ENCODE assay signal across 22 mouse cellular contexts in genomic region chr1:86114141-86114540, GRCm38 (mm10). TPM values are rescaled to one million over a fixed set of nuclear protein-coding genes. Genes with fewer than 3 reads are reported as not detected.
A peak's percentile ranks its signal among the peaks of the same experiment; 100 is the strongest.
DNase-seq lines count a peak whose midpoint lies in the region; ATAC-seq lines count a peak whose summit lies in the region.
"Had no signal": no experiment of that assay in that cellular context is flagged by ENCODE, and none has a peak within 500 bp of the region (broad histone marks: within the 10 kb centered on the region; RNA-seq: fewer than 3 reads in every experiment).

No protein-coding gene starts in this region.

- 67% methylated on average over 3 of the region's 3 CpGs for WGBS in kidney, embryonic 16.5 days

- 0 out of 2 replicates have a peak, but pooled peaks cover 2% of the 10 kb centered on the region for H3K4me1 ChIP-seq in kidney, embryonic 16.5 days (ENCODE audit: insufficient read depth, low read length)
- H3K4me1 ChIP-seq: embryonic facial prominence, embryonic 13.5 days; forebrain, embryonic 12.5 days; heart, embryonic 13.5 days; hindbrain, embryonic 12.5 days had no signal

- H3K4me2 ChIP-seq in kidney, embryonic 16.5 days (replicated peaks; ENCODE audit: low read depth, low read length), result no peak overlapping the region
- H3K4me2 ChIP-seq: embryonic facial prominence, embryonic 13.5 days; forebrain, embryonic 12.5 days; heart, embryonic 13.5 days; hindbrain, embryonic 12.5 days had no signal

- no peaks in the 10 kb centered on the region for H3K9me3 ChIP-seq in kidney, embryonic 16.5 days (ENCODE audit: low read length)
- H3K9me3 ChIP-seq: embryonic facial prominence, embryonic 13.5 days; forebrain, embryonic 12.5 days; heart, embryonic 13.5 days; hindbrain, embryonic 12.5 days had no signal

- no peak overlapping the region for H3K9ac ChIP-seq in kidney, embryonic 16.5 days (replicated peaks; ENCODE audit: low read length)
- H3K9ac ChIP-seq: embryonic facial prominence, embryonic 13.5 days; forebrain, embryonic 12.5 days; heart, embryonic 13.5 days; hindbrain, embryonic 12.5 days had no signal

- H3K27ac ChIP-seq in kidney, embryonic 16.5 days (ENCODE audit: low read length), result no peak overlapping the region
- H3K27ac ChIP-seq: embryonic facial prominence, embryonic 13.5 days; forebrain, embryonic 12.5 days; heart, adult 2 months; heart, embryonic 13.5 days; hindbrain, embryonic 12.5 days had no signal

- no peaks in the 10 kb centered on the region for H3K27me3 ChIP-seq in kidney, embryonic 16.5 days (ENCODE audit: insufficient read depth, low read length)
- H3K27me3 ChIP-seq: embryonic facial prominence, embryonic 13.5 days; forebrain, embryonic 12.5 days; heart, embryonic 13.5 days; hindbrain, embryonic 12.5 days; Patski had no signal

- ATAC-seq in kidney, embryonic 16.5 days (ENCODE audit: low FRiP score, low TSS enrichment), result no peak
- ATAC-seq: activated CD4-positive, CD25-positive, alpha-beta regulatory T cell, adult 4 months; forebrain, embryonic 16.5 days; Patski had no signal

- no peak overlapping the region for H3K4me3 ChIP-seq in kidney, embryonic 16.5 days (ENCODE audit: low read length)
- H3K4me3 ChIP-seq: embryonic facial prominence, embryonic 13.5 days; forebrain, embryonic 12.5 days; heart, adult 2 months; heart, embryonic 13.5 days; hindbrain, embryonic 12.5 days had no signal

- peaks cover 17% of the 10 kb centered on the region; the same call in 1 of the 2 replicates for H3K36me3 ChIP-seq in kidney, embryonic 16.5 days (ENCODE audit: insufficient read depth, low read length)

- intact Hi-C loops in heart, postnatal 10 days (cut with DNase I), result no loop called here

- DNase-seq in heart, adult 9 months (ENCODE audit: low spot score in 2 of 2), result peak; percentile 1 to 13
- DNase-seq in heart, postnatal 10 days, result no peak
- DNase-seq in kidney, postnatal 10 days, result peak; percentile 21
- DNase-seq in lung, postnatal 10 days, result peak; percentile 24
- DNase-seq in lung, postnatal 4 days, result peak; percentile 6 to 23
- DNase-seq in embryo, embryonic 9.5 days (ENCODE audit: extremely low spot score), result no peak
- DNase-seq: adrenal gland, postnatal 14 days; cerebellum, adult 11-12 months; cerebellum, adult 9-10 months; cerebellum, postnatal 25 days; gastrocnemius, postnatal 10 days; heart, postnatal 4 days had no signal

RNA-seq across cellular contexts. Expression of gene Htr2b, which starts 2.4 kb away (rescaled TPM):
- total RNA-seq in heart, postnatal 10 days (2021), result under 1 TPM in 1 of 2 experiments, not detected in 1; 0.35 TPM
- polyA plus RNA-seq in kidney, embryonic 16.5 days (2015; fragmentation: Nextera tagmentation; extraction: Ambion mirVana), result 0.60 and 1.2 TPM in 2 replicates
- total RNA-seq: adrenal gland, postnatal 14 days; heart, postnatal 4 days had no signal

RNA-seq across cellular contexts. Expression of gene Gm21972, which starts 19.3 kb away (rescaled TPM):
- 1 to 10 TPM in 1 of 2 experiments, not detected in 1; 1.8 TPM for total RNA-seq in heart, postnatal 10 days (2021)
- polyA plus RNA-seq in kidney, embryonic 16.5 days (2015; fragmentation: Nextera tagmentation; extraction: Ambion mirVana), result not detected in 2 replicates
- polyA plus RNA-seq: activated CD4-positive, CD25-positive, alpha-beta regulatory T cell, adult 4 months; embryonic facial prominence, embryonic 13.5 days; forebrain, embryonic 16.5 days; heart, adult 2 months; heart, embryonic 13.5 days; heart, postnatal 0 days had no signal

RNA-seq across cellular contexts. Expression of gene Armc9, which starts 40.4 kb away (rescaled TPM):
- 1 to 10 TPM; 5.2 to 5.7 TPM for total RNA-seq in heart, postnatal 10 days (2021)
- 26.2 and 28.1 TPM in 2 replicates for polyA plus RNA-seq in kidney, embryonic 16.5 days (2015; fragmentation: Nextera tagmentation; extraction: Ambion mirVana)

RNA-seq across cellular contexts. Expression of gene Psmd1, which starts 50.0 kb away (rescaled TPM):
- 100 to 1,000 TPM; 113 to 118 TPM for total RNA-seq in heart, postnatal 10 days (2021)
- 184 and 194 TPM in 2 replicates for polyA plus RNA-seq in kidney, embryonic 16.5 days (2015; fragmentation: Nextera tagmentation; extraction: Ambion mirVana)

Comparison
In these comparisons a context has a peak if more than half of its experiments do, and no peak if none do; other contexts are left out.
1. DNase-seq: peak in heart, adult 9 months (2 of 2), kidney, postnatal 10 days (single experiment), lung, postnatal 10 days (single experiment) and lung, postnatal 4 days (2 of 2); none in heart, postnatal 10 days (0 of 2) and embryo, embryonic 9.5 days (single experiment).